Mouse (Mus musculus): Measurements from ENCODE around the gene Rps25. TPM values are rescaled to one million over a fixed set of nuclear protein-coding genes. Genes with fewer than 3 reads are reported as not detected.
"Not testable (repeated sequence)": the region's sequence is repeated elsewhere in the genome, so short reads cannot be mapped to it uniquely, and the experiment has no call there.

The Rps25 gene
- polyA plus RNA-seq, 1 experiment from 2014 or later = 1,878 TPM

DNA sequence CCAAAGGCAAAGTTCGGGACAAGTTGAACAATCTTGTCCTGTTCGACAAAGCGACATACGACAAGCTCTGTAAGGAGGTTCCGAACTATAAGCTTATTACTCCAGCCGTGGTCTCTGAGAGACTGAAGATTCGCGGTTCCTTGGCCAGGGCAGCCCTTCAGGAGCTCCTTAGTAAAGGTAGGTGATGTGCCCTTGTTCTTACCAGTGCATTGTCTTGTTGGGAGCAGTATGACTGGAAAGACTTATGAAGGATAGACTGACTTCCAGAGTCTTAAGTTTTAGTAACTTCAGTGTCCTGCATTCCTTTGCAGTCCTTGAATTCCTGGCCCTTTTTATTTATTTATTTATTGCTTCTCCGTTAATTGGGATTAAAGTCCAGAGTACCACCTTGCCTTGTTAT is 1.8 kb downstream of the Rps25 start:
- not testable (repeated sequence) for H3K9ac ChIP-seq; ATAC-seq (ENCODE audit: insufficient number of reproducible peaks, low FRiP score, low TSS enrichment, low read depth)
- WGBS = 77% methylated on average over 9 of the region's 9 CpGs

GRCm38 (mm10) chr9:44410647-44411336 is 3.9 kb downstream of the Rps25 start:
- no peaks in the 10 kb centered on the region for H3K9me3 ChIP-seq
- WGBS = 85% methylated on average over 2 of the region's 2 CpGs
- H3K4me1 ChIP-seq = peaks cover 10% of the 10 kb centered on the region; the same call in 1 of the 2 replicates
- H3K36me3 ChIP-seq = peaks cover 63% of the 10 kb centered on the region
- no peak overlapping the region for H3K9ac ChIP-seq
- no peak overlapping the region for H3K4me3 ChIP-seq
- H3K27me3 ChIP-seq = no peaks in the 10 kb centered on the region
- no peak overlapping the region for H3K4me2 ChIP-seq
- ATAC-seq (ENCODE audit: insufficient number of reproducible peaks, low FRiP score, low TSS enrichment, low read depth) = no peak
- no peak overlapping the region for H3K27ac ChIP-seq

More for the DNA sequence above, 1.8 kb downstream of the Rps25 start:
- Histone ChIP-seq H3K4me2 (peak overlapping the region; percentile 62), H3K4me3 (peak overlapping the region; percentile 87), H3K36me3 (peaks cover 70% of the 10 kb centered on the region), H3K4me1 (peaks cover 10% of the 10 kb centered on the region; the same call in 1 of the 2 replicates)
- not testable (repeated sequence) for H3K9me3 ChIP-seq, H3K27ac ChIP-seq, H3K27me3 ChIP-seq

DNA sequence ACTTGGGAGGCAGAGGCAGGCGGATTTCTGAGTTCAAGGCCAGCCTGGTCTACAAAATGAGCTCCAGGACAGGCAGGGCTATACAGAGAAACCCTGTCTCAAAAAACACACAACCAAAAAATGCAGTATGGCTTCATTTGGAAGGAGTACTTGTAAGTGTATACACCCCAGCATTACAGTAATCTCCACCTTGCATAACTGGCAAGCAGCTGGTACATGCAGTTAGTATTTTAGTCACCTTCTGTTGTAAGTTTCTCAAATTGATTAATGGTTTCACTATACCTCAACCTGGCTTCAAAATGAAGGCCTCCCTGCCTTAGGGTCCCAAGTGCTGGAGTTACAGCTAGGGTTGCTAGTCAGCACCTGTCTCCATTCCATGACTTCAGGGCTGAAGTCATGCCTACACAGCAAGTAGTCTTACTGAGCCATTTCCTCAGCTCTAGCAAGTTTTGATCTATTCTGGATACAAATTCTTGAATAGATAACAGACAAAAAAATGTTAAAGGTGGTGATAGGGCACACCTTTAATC is 4.7 kb downstream of the Rps25 start:
- no peaks in the 10 kb centered on the region for H3K27me3 ChIP-seq
- peaks cover 63% of the 10 kb centered on the region for H3K36me3 ChIP-seq
- whole genome bisulfite sequencing = 88% methylated on average over 1 of the region's 1 CpGs
- H3K27ac ChIP-seq = no peak overlapping the region
- no peak for ATAC-seq (ENCODE audit: insufficient number of reproducible peaks, low FRiP score, low TSS enrichment, low read depth)
- no peaks in the 10 kb centered on the region for H3K9me3 ChIP-seq
- no peak overlapping the region for H3K4me3 ChIP-seq
- H3K4me1 ChIP-seq = peaks cover 5% of the 10 kb centered on the region; the same call in 1 of the 2 replicates
- H3K9ac ChIP-seq = no peak overlapping the region
- H3K4me2 ChIP-seq = no peak overlapping the region

DNA sequence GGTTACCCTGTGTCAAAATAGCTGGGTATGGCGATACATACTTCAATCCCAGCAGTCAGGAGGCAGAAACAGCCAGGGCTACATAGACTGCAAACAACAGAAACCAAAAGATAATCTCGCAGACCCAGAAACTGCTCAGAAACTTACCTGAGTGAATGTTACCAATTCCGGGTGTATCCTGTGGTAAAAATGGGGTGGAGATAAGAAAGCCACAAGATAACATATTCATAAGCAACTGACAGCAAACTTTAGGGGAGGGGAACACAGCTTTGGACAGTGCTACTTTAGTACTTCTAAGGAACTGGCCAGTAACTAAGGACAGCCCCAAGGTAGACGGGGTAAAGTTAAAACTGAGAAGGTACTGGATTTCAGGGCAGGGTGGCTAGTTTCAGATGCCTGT is 5.4 kb downstream of the Rps25 start:
- Histone ChIP-seq H3K9me3 (no peaks in the 10 kb centered on the region), H3K4me2 (no peak overlapping the region), H3K9ac (no peak overlapping the region), H3K36me3 (peaks cover 63% of the 10 kb centered on the region), H3K27me3 (no peaks in the 10 kb centered on the region), H3K4me3 (no peak overlapping the region), H3K4me1 (peaks cover 10% of the 10 kb centered on the region), H3K27ac (no peak overlapping the region)
- no peak for ATAC-seq (ENCODE audit: insufficient number of reproducible peaks, low FRiP score, low TSS enrichment, low read depth)
- 81% methylated on average over 4 of the region's 4 CpGs for WGBS

DNA sequence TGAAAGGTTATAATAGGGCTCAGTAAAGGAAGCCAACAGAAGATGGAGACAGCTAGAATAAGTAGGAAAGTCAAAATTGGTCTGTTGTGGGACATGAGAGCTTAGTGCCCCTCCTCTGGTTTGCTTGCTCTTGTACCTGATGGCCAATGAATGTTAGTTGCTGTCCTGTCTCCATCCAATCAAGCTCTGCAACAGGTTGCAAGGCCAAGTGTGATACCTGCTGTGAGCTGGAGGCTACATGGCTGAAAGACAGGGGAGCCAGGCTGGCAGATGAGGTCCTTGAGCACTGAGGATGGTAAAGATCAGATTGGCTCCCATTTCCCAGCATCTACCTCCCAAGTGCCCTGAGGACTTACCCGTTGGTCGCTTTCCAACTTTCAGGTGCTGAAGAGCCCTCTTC is 5.8 kb downstream of the Rps25 start:
- Histone ChIP-seq H3K27ac (no peak overlapping the region), H3K27me3 (no peaks in the 10 kb centered on the region), H3K4me2 (no peak overlapping the region), H3K4me1 (peaks cover 13% of the 10 kb centered on the region), H3K4me3 (no peak overlapping the region), H3K9me3 (no peaks in the 10 kb centered on the region), H3K36me3 (peaks cover 63% of the 10 kb centered on the region), H3K9ac (no peak overlapping the region)
- ATAC-seq (ENCODE audit: insufficient number of reproducible peaks, low FRiP score, low TSS enrichment, low read depth) = no peak
- 64% methylated on average over 2 of the region's 2 CpGs for WGBS

DNA sequence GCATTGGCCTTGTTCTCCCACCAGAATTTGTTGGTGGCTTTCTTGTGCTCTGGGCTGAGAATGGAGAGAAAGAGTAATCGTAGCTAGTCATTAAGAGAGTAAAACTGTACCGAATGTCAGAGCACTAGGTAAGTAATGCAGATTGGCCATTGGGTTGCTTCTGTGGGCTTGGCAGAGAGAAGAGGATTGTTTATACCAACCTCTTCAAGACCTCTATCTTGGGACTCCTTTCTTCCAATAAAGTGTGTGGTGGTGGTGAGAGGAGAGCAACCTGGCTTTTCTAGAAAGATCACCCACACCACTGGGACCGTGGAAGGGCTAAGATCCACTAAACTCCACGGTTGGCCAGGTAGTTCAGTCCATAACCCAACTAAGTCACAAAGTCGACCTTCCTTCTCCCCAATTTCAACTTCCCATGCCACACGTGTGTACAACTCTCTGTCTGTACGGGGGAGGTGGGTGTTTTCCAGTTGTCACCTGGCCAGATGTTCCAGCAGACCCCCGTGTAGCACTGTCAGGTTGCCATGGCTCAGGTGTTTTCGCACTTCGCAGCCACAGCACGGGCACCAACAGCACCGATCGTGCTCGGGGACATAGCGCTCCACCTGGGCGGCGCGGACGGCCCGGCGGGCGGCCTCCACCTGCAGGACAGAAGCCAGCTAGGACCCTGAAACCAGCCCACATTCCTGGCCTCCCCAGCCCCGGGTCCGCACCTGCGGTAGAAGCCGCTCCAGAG is 10.4 kb downstream of the Rps25 start:
- peak overlapping the region; percentile 84 for H3K4me3 ChIP-seq
- H3K9me3 ChIP-seq = no peaks in the 10 kb centered on the region
- H3K4me1 ChIP-seq = peaks cover 13% of the 10 kb centered on the region
- H3K27me3 ChIP-seq = no peaks in the 10 kb centered on the region
- H3K36me3 ChIP-seq = peaks cover 26% of the 10 kb centered on the region
- whole genome bisulfite sequencing = 7% methylated on average over 26 of the region's 26 CpGs
- peak overlapping the region; percentile 70 for H3K27ac ChIP-seq
- ATAC-seq (ENCODE audit: insufficient number of reproducible peaks, low FRiP score, low TSS enrichment, low read depth) = peak; percentile 41; the same call in 1 of the 2 replicates
- peak overlapping the region; percentile 88 for H3K4me2 ChIP-seq
- peak overlapping the region; percentile 80 for H3K9ac ChIP-seq

GRCm38 (mm10) chr9:44417892-44418363 is 11.0 kb downstream of the Rps25 start:
- peaks cover 13% of the 10 kb centered on the region for H3K4me1 ChIP-seq

GRCm38 (mm10) chr9:44418519-44419385 is 11.8 kb downstream of the Rps25 start, which contains the start of gene Ccdc84:
TSS of gene Ccdc84 (minus strand) at chr9:44418569.
- WGBS = 75% methylated on average over 14 of the region's 14 CpGs

More at GRCm38 (mm10) chr9:44417892-44418363, 11.0 kb downstream of the Rps25 start:
- Histone ChIP-seq H3K9me3 (no peaks in the 10 kb centered on the region), H3K36me3 (peaks cover 20% of the 10 kb centered on the region), H3K27me3 (no peaks in the 10 kb centered on the region), H3K4me2 (peak overlapping the region; percentile 88), H3K27ac (peak overlapping the region; percentile 70), H3K4me3 (peak overlapping the region; percentile 84), H3K9ac (peak overlapping the region; percentile 80)
- ATAC-seq (ENCODE audit: insufficient number of reproducible peaks, low FRiP score, low TSS enrichment, low read depth) = peak; percentile 84
- under 1% methylated on average over 38 of the region's 38 CpGs for WGBS

GRCm38 (mm10) chr9:44419730-44420129 is 12.8 kb downstream of the Rps25 start:
- not testable (repeated sequence) for H3K9ac ChIP-seq; H3K27me3 ChIP-seq; ATAC-seq (ENCODE audit: insufficient number of reproducible peaks, low FRiP score, low TSS enrichment, low read depth); H3K4me2 ChIP-seq; H3K9me3 ChIP-seq; H3K4me3 ChIP-seq; H3K36me3 ChIP-seq; H3K27ac ChIP-seq
- WGBS = 96% methylated on average over 9 of the region's 9 CpGs
- peaks cover 13% of the 10 kb centered on the region for H3K4me1 ChIP-seq

More at GRCm38 (mm10) chr9:44418519-44419385, 11.8 kb downstream of the Rps25 start, which contains the start of gene Ccdc84:
- H3K36me3 ChIP-seq = peaks cover 13% of the 10 kb centered on the region
- H3K27me3 ChIP-seq = no peaks in the 10 kb centered on the region
- H3K4me2 ChIP-seq = peak within 1 kb of the TSS; percentile 88
- H3K4me3 ChIP-seq = peak within 1 kb of the TSS; percentile 84
- H3K27ac ChIP-seq = peak within 1 kb of the TSS; percentile 70
- H3K4me1 ChIP-seq = peaks cover 13% of the 10 kb centered on the region
- peak within 1 kb of the TSS; percentile 80 for H3K9ac ChIP-seq
- ATAC-seq (ENCODE audit: insufficient number of reproducible peaks, low FRiP score, low TSS enrichment, low read depth) = no peak
- no peaks in the 10 kb centered on the region for H3K9me3 ChIP-seq

DNA sequence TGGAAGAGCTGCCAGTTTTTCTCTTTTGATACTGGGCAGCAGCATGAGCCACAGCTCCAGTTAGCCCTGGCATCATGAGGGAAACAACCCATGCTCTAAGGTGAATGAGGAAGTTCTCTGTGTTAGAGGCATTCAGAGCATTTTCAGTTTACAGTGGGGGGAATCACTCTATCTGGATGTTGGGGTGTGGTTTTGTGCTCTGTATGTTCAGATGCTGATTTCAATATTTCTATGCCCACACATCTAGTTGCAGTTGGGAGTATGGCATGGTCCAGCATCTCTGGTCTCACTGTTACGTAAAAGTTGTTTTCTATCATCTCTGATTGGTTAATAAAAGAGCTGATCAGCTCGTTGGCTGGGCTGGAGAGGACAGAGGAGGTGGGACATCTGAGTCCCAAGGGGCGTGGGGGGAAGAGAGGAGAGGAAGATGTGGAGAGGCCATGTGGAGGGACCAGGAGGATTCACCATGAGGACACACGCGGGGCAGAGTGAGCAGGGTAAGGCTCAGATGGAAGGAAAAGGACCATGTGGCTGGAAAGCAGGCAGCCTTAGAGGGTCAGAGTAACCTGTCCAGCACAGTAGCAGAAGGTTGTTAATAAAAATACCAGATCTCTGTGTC is 13.4 kb downstream of the Rps25 start:
- H3K4me1 ChIP-seq = peaks cover 13% of the 10 kb centered on the region
- H3K4me2 ChIP-seq = no peak overlapping the region
- ATAC-seq (ENCODE audit: insufficient number of reproducible peaks, low FRiP score, low TSS enrichment, low read depth) = no peak
- no peaks in the 10 kb centered on the region for H3K36me3 ChIP-seq
- H3K9ac ChIP-seq = no peak overlapping the region
- no peaks in the 10 kb centered on the region for H3K27me3 ChIP-seq
- H3K27ac ChIP-seq = no peak overlapping the region
- H3K9me3 ChIP-seq = no peaks in the 10 kb centered on the region
- 71% methylated on average over 5 of the region's 5 CpGs for WGBS
- no peak overlapping the region for H3K4me3 ChIP-seq

- H3K4me1 ChIP-seq = peaks cover 1% of the 10 kb centered on the region; the same call in 1 of the 2 replicates
- no peak overlapping the region for H3K27ac ChIP-seq
- H3K4me2 ChIP-seq = no peak overlapping the region
- no peaks in the 10 kb centered on the region for H3K27me3 ChIP-seq
- no peak for ATAC-seq (ENCODE audit: insufficient number of reproducible peaks, low FRiP score, low TSS enrichment, low read depth)
- H3K4me3 ChIP-seq = no peak overlapping the region
- H3K9me3 ChIP-seq = no peaks in the 10 kb centered on the region
- H3K36me3 ChIP-seq = no peaks in the 10 kb centered on the region
- no peak overlapping the region for H3K9ac ChIP-seq
- 83% methylated on average over 4 of the region's 4 CpGs for WGBS
Measured at GRCm38 (mm10) chr9:44423576-44423975, 16.6 kb downstream of the Rps25 start.

All from limb, embryonic 15.5 days (tissue).